Mouse (Mus musculus) layer of hippocampus, adult 2 months (tissue): ENCODE data around the gene Tmem169. TPM values are rescaled to one million over a fixed set of nuclear protein-coding genes. Genes with fewer than 3 reads are reported as not detected.

Experiments
- DNase-seq, 2 experiments: peaks; one replicate each; pipeline ENCODE4 v3.0.0; 2022; ENCODE audit warnings: low spot score in 2 of 2
- H3K27ac ChIP-seq: fragments of 200-600 bp; 2 replicates; pipeline ENCODE4 v1.8.1; 2022
- H3K4me3 ChIP-seq: fragments of 200-600 bp; 2 replicates; pipeline ENCODE4 v1.8.1; 2022; ENCODE audit warnings: mild to moderate bottlenecking
- CTCF ChIP-seq: fragments of 200-600 bp; conservative IDR thresholded peaks from 2 replicates; pipeline ENCODE4 v1.8.1; 2022; ENCODE audit warnings: antibody characterized with exemption, mild to moderate bottlenecking, moderate library complexity
- total RNA-seq, 2 experiments: library from RNA; stranded (reverse); gene quantifications; 2 replicates each; pipeline ENCODE4 v1.2.3; 2021

Gene Tmem169
- total RNA-seq, 2 experiments from 2014 or later, result 13.6 to 17.1 TPM

GRCm38 (mm10) chr1:72254545-72255061 is 29.6 kb upstream of the Tmem169 start:
- TF ChIP-seq CTCF, result no peak
- DNase-seq, result peak; percentile 76 to 83

GRCm38 (mm10) chr1:72255062-72255853 is 28.9 kb upstream of the Tmem169 start:
- peak overlapping the region; percentile 92 for H3K27ac ChIP-seq
- peak; percentile 46 for TF ChIP-seq CTCF
- peak; percentile 27 to 43 for DNase-seq
- H3K4me3 ChIP-seq, result peak overlapping the region; percentile 47

More at GRCm38 (mm10) chr1:72254545-72255061, 29.6 kb upstream of the Tmem169 start:
- Histone ChIP-seq H3K27ac (peak overlapping the region; percentile 92), H3K4me3 (peak overlapping the region; percentile 47)

- H3K27ac ChIP-seq, result peak overlapping the region; percentile 39; the same call in 1 of the 2 replicates
- TF ChIP-seq CTCF, result no peak
- DNase-seq, result no peak
- peak overlapping the region; percentile 47 for H3K4me3 ChIP-seq
Measured at GRCm38 (mm10) chr1:72255854-72256175, 28.4 kb upstream of the Tmem169 start.

- Histone ChIP-seq H3K4me3 (no peak overlapping the region), H3K27ac (0 out of 2 replicates have a peak overlapping the region, but pooled peaks have one; percentile 3)
- DNase-seq, result no peak
- TF ChIP-seq CTCF, result no peak; the same call in 1 of the 2 replicates
Measured at GRCm38 (mm10) chr1:72256381-72257256, 27.6 kb upstream of the Tmem169 start.

- Histone ChIP-seq H3K27ac (no peak overlapping the region), H3K4me3 (no peak overlapping the region)
- no peak for DNase-seq
- no peak for TF ChIP-seq CTCF
Measured at GRCm38 (mm10) chr1:72263099-72263498, 21.1 kb upstream of the Tmem169 start.

- TF ChIP-seq CTCF, result no peak
- Histone ChIP-seq H3K4me3 (no peak overlapping the region), H3K27ac (no peak overlapping the region)
- no peak for DNase-seq
Measured at GRCm38 (mm10) chr1:72278085-72278484, 6.1 kb upstream of the Tmem169 start.

GRCm38 (mm10) chr1:72282604-72283003 is 1.6 kb upstream of the Tmem169 start:
- no peak for TF ChIP-seq CTCF
- DNase-seq, result no peak
- no peak overlapping the region for H3K4me3 ChIP-seq
- no peak overlapping the region for H3K27ac ChIP-seq

- H3K4me3 ChIP-seq, result peak overlapping the region; percentile 80
- DNase-seq, result no peak
- H3K27ac ChIP-seq, result peak overlapping the region; percentile 89
- no peak for TF ChIP-seq CTCF
Measured at GRCm38 (mm10) chr1:72284539-72284938, 370 bp downstream of the Tmem169 start.

- no peak overlapping the region for H3K27ac ChIP-seq
- TF ChIP-seq CTCF, result no peak
- no peak overlapping the region for H3K4me3 ChIP-seq
- no peak for DNase-seq
Measured at GRCm38 (mm10) chr1:72286904-72287303, 2.7 kb downstream of the Tmem169 start.

GRCm38 (mm10) chr1:72287893-72288292 is 3.7 kb downstream of the Tmem169 start:
- Histone ChIP-seq H3K27ac (no peak overlapping the region), H3K4me3 (no peak overlapping the region)
- DNase-seq, result no peak
- TF ChIP-seq CTCF, result no peak

GRCm38 (mm10) chr1:72288527-72289150 is 4.5 kb downstream of the Tmem169 start:
- no peak for DNase-seq
- no peak for TF ChIP-seq CTCF
- Histone ChIP-seq H3K4me3 (no peak overlapping the region), H3K27ac (no peak overlapping the region)

- no peak for DNase-seq
- Histone ChIP-seq H3K27ac (no peak overlapping the region), H3K4me3 (no peak overlapping the region)
- no peak for TF ChIP-seq CTCF
Measured at GRCm38 (mm10) chr1:72290896-72291295, 6.7 kb downstream of the Tmem169 start.

- DNase-seq, result no peak
- H3K27ac ChIP-seq, result no peak overlapping the region
- H3K4me3 ChIP-seq, result no peak overlapping the region
- no peak for TF ChIP-seq CTCF
Measured at GRCm38 (mm10) chr1:72291421-72291820, 7.3 kb downstream of the Tmem169 start.
